Comparison of ENCODE assay signal across 9 mouse cellular contexts in genomic region chr3:96413581-96414125, GRCm38 (mm10). TPM values are rescaled to one million over a fixed set of nuclear protein-coding genes. Genes with fewer than 3 reads are reported as not detected.
DNase-seq lines count a peak whose midpoint lies in the region; ATAC-seq and TF ChIP-seq lines count a peak whose summit lies in the region.
"Had no signal": no experiment of that assay in that cellular context is flagged by ENCODE, and none has a peak within 500 bp of the region (broad histone marks: within the 10 kb centered on the region; RNA-seq: fewer than 3 reads in every experiment).

No protein-coding gene starts in this region.

- DNase-seq in heart, adult 11 months, result no peak
- no peak for DNase-seq in forebrain, postnatal 0 days
- DNase-seq in liver, postnatal 0 days, result no peak
- no peak for DNase-seq in right cerebral cortex, postnatal 10 days (ENCODE audit: low spot score in 2 of 2)
- no peak for DNase-seq in MN1 (ENCODE audit: low spot score)
- no peak for DNase-seq in lung, adult 2 months

- H3K4me3 ChIP-seq in heart, embryonic 14.5 days (ENCODE audit: control insufficient read depth in 1 of 2, insufficient read depth in 1 of 2, low read depth in 1 of 2, low read length in 2 of 2), result peak overlapping the region; percentile 72 to 73; a peak in 3 of 4 replicates
- peak overlapping the region; percentile 97; the same call in 1 of the 2 replicates for H3K4me3 ChIP-seq in ES-Bruce4 (ENCODE audit: low read depth, low read length)
- H3K4me3 ChIP-seq in forebrain, postnatal 0 days (ENCODE audit: low read depth, low read length), result peak overlapping the region; percentile 62
- H3K4me3 ChIP-seq in liver, postnatal 0 days (ENCODE audit: low read depth, low read length), result peak overlapping the region; percentile 71
- H3K4me3 ChIP-seq in lung, adult 2 months (replicated peaks; ENCODE audit: extremely low read depth, low read depth, low read length), result no peak overlapping the region

- H3K9me3 ChIP-seq in heart, embryonic 14.5 days (ENCODE audit: control insufficient read depth, low read length), result no peaks in the 10 kb centered on the region
- H3K9me3 ChIP-seq in ES-Bruce4 (replicated peaks; ENCODE audit: control insufficient read depth, insufficient read depth, low read length, poor library complexity, severe bottlenecking), result 0 out of 2 replicates have a peak, but pooled peaks cover 2% of the 10 kb centered on the region
- no peaks in the 10 kb centered on the region for H3K9me3 ChIP-seq in forebrain, postnatal 0 days (ENCODE audit: low read length)
- H3K9me3 ChIP-seq in liver, postnatal 0 days (ENCODE audit: low read length), result no peaks in the 10 kb centered on the region

- no peaks in the 10 kb centered on the region for H3K36me3 ChIP-seq in heart, embryonic 14.5 days (ENCODE audit: control insufficient read depth, insufficient read depth, low read length)
- H3K36me3 ChIP-seq in ES-Bruce4 (ENCODE audit: control insufficient read depth, insufficient read depth, low read length, poor library complexity, severe bottlenecking), result no peaks in the 10 kb centered on the region
- no peaks in the 10 kb centered on the region for H3K36me3 ChIP-seq in forebrain, postnatal 0 days (ENCODE audit: insufficient read depth)
- no peaks in the 10 kb centered on the region for H3K36me3 ChIP-seq in liver, postnatal 0 days (replicated peaks; ENCODE audit: insufficient read depth, low read length)

- TF ChIP-seq EP300 in ES-Bruce4 (IDR thresholded peaks at IDR 0.05; ENCODE audit: insufficient read depth, low read depth, low read length), result no peak
- TF ChIP-seq EP300 in liver, postnatal 0 days (IDR thresholded peaks at IDR 0.05; ENCODE audit: low read depth), result no peak

- peaks cover 28% of the 10 kb centered on the region for H3K27me3 ChIP-seq in heart, embryonic 14.5 days (ENCODE audit: control insufficient read depth, insufficient read depth, low read length)
- no peaks in the 10 kb centered on the region for H3K27me3 ChIP-seq in ES-Bruce4 (ENCODE audit: control insufficient read depth, insufficient read depth, low read length, poor library complexity, severe bottlenecking)
- peaks cover 23% of the 10 kb centered on the region for H3K27me3 ChIP-seq in forebrain, postnatal 0 days (ENCODE audit: insufficient read depth, low read length)
- peaks cover 21% of the 10 kb centered on the region for H3K27me3 ChIP-seq in liver, postnatal 0 days (ENCODE audit: insufficient read depth, low read length)

- peaks cover 7 to 8% of the 10 kb centered on the region in 2 experiments; a peak in 3 of 4 replicates for H3K4me1 ChIP-seq in heart, embryonic 14.5 days (ENCODE audit: control insufficient read depth in 2 of 2, insufficient read depth in 2 of 2, low read length in 2 of 2)
- H3K4me1 ChIP-seq in ES-Bruce4 (ENCODE audit: control insufficient read depth, insufficient read depth, low read length), result peaks cover 5% of the 10 kb centered on the region
- no peaks in the 10 kb centered on the region for H3K4me1 ChIP-seq in forebrain, postnatal 0 days (ENCODE audit: insufficient read depth)
- peaks cover 20% of the 10 kb centered on the region for H3K4me1 ChIP-seq in liver, postnatal 0 days (ENCODE audit: insufficient read depth)
- no peaks in the 10 kb centered on the region for H3K4me1 ChIP-seq in lung, adult 2 months (ENCODE audit: control insufficient read depth, insufficient read depth, low read length)

- no peak overlapping the region for H3K27ac ChIP-seq in heart, embryonic 14.5 days (replicated peaks in 1 of 2; ENCODE audit: control insufficient read depth in 1 of 2, insufficient read depth in 1 of 2, low read depth in 2 of 2, low read length in 2 of 2)
- H3K27ac ChIP-seq in ES-Bruce4 (ENCODE audit: insufficient read depth, low read length), result peak overlapping the region; percentile 9; the same call in 1 of the 2 replicates
- peak overlapping the region; percentile 79; the same call in 1 of the 2 replicates for H3K27ac ChIP-seq in forebrain, postnatal 0 days (ENCODE audit: low read depth, low read length)
- no peak overlapping the region for H3K27ac ChIP-seq in liver, postnatal 0 days (ENCODE audit: low read depth)

- ATAC-seq in heart, embryonic 14.5 days (ENCODE audit: insufficient number of reproducible peaks, insufficient read depth, low FRiP score, low read depth), result no peak
- no peak for ATAC-seq in forebrain, postnatal 0 days
- no peak for ATAC-seq in liver, postnatal 0 days

- WGBS in heart, embryonic 14.5 days, result 65% methylated on average over 9 of the region's 9 CpGs
- WGBS in forebrain, postnatal 0 days, result 41% methylated on average over 9 of the region's 9 CpGs
- 58% methylated on average over 9 of the region's 9 CpGs for whole genome bisulfite sequencing in liver, postnatal 0 days (ENCODE audit: insufficient replicate concordance)
- WGBS in lung, adult 2 months, result 87% methylated on average over 9 of the region's 9 CpGs

- H3K9ac ChIP-seq in heart, embryonic 14.5 days (ENCODE audit: low read length), result peak overlapping the region; percentile 93; the same call in 1 of the 2 replicates
- H3K9ac ChIP-seq in ES-Bruce4 (ENCODE audit: low read depth, poor library complexity, severe bottlenecking), result peak overlapping the region; percentile 99
- no peak overlapping the region for H3K9ac ChIP-seq in forebrain, postnatal 0 days
- H3K9ac ChIP-seq in liver, postnatal 0 days (replicated peaks), result peak overlapping the region; percentile 92; the same call in 1 of the 2 replicates

- no peak for TF ChIP-seq CTCF in ES-Bruce4 (IDR thresholded peaks at IDR 0.05; ENCODE audit: low read depth, low read length)
- no peak for TF ChIP-seq CTCF in forebrain, postnatal 0 days (IDR thresholded peaks at IDR 0.05; ENCODE audit: low read depth)
- TF ChIP-seq CTCF in liver, postnatal 0 days (IDR thresholded peaks at IDR 0.05; ENCODE audit: low read depth), result no peak
- TF ChIP-seq CTCF in lung, adult 2 months (IDR thresholded peaks at IDR 0.05; ENCODE audit: insufficient read depth, low read length), result no peak

- H3K4me2 ChIP-seq in heart, embryonic 14.5 days (ENCODE audit: low read length), result peak overlapping the region; percentile 89
- H3K4me2 ChIP-seq in forebrain, postnatal 0 days (ENCODE audit: low read depth), result peak overlapping the region; percentile 83; the same call in 1 of the 2 replicates
- peak overlapping the region; percentile 90 for H3K4me2 ChIP-seq in liver, postnatal 0 days (ENCODE audit: low read depth, low read length)

- TF ChIP-seq POLR2A in ES-Bruce4 (IDR thresholded peaks at IDR 0.05; ENCODE audit: insufficient read depth, low read length), result no peak
- no peak for TF ChIP-seq POLR2A in lung, adult 2 months (IDR thresholded peaks at IDR 0.05; ENCODE audit: borderline replicate concordance, extremely low read depth, low read depth, low read length)

RNA-seq across cellular contexts. Expression of gene BC107364, which starts 38.5 kb away (rescaled TPM):
- 0.66 and 1.0 TPM in 2 replicates for polyA plus RNA-seq in heart, embryonic 14.5 days (2014; fragmentation: Nextera tagmentation; extraction: Ambion mirVana)
- 4.6 TPM in 2 replicates for polyA plus RNA-seq in ES-Bruce4 (2011; ENCODE audit: insufficient read depth, insufficient read length, low read depth, missing spikeins)
- not detected in 2 replicates for total RNA-seq in forebrain, postnatal 0 days (2014; rRNA removed)
- polyA plus RNA-seq in forebrain, postnatal 0 days (2015; fragmentation: Nextera tagmentation; extraction: Ambion mirVana), result not detected in 2 replicates
- not detected in 2 replicates for polyA plus RNA-seq in liver, postnatal 0 days (2015; fragmentation: Nextera tagmentation; extraction: Ambion mirVana)
- polyA plus RNA-seq in lung, adult 2 months (2012; rRNA removed), result not detected in 2 replicates
- total RNA-seq: left cerebral cortex, postnatal 14 days had no signal

Comparison
In these comparisons a context has a peak if more than half of its experiments do, and no peak if none do; other contexts are left out.
1. H3K27ac ChIP-seq: peak in ES-Bruce4 (single experiment) and forebrain, postnatal 0 days (single experiment); none in heart, embryonic 14.5 days (0 of 2) and liver, postnatal 0 days (single experiment).
2. Peak in every context shown above with its lines, with median percentiles within 50 percentile points of each other: H3K4me2 ChIP-seq.